Mouse (Mus musculus) limb, embryonic 10.5 days (tissue): ENCODE data around the gene Ddah2. TPM values are rescaled to one million over a fixed set of nuclear protein-coding genes. Genes with fewer than 3 reads are reported as not detected.
A peak's percentile ranks its signal among the peaks of the same experiment; 100 is the strongest.

Source experiments
- DNase-seq: peaks from one replicate; pipeline ENCODE4 v3.0.0-alpha.2; 2017; ENCODE audit warnings: low spot score
- H3K27ac ChIP-seq: fragments of 300-500 bp; sonication (generic); 2 replicates; pipeline ENCODE4 v1.5.1; 2016; ENCODE audit warnings: mild to moderate bottlenecking
- H3K27me3 ChIP-seq: fragments of 300-500 bp; sonication (generic); 2 replicates; pipeline ENCODE4 v1.6.1; 2016; ENCODE audit warnings: low read depth, mild to moderate bottlenecking; ENCODE audit not compliant: poor library complexity, severe bottlenecking
- H3K36me3 ChIP-seq: fragments of 300-500 bp; sonication (generic); 2 replicates; pipeline ENCODE4 v1.6.1; 2016; ENCODE audit warnings: mild to moderate bottlenecking, moderate library complexity
- H3K4me1 ChIP-seq: fragments of 300-500 bp; sonication (generic); 2 replicates; pipeline ENCODE4 v1.6.1; 2016
- H3K4me3 ChIP-seq: fragments of 300-500 bp; sonication (generic); 2 replicates; pipeline ENCODE4 v1.5.1; 2016; ENCODE audit warnings: mild to moderate bottlenecking, moderate library complexity
- H3K9me3 ChIP-seq: fragments of 300-500 bp; sonication (generic); replicated peaks from 2 replicates; pipeline ENCODE4 v1.6.1; 2016; ENCODE audit warnings: mild to moderate bottlenecking
- WGBS: fragments of 180-500 bp; shearing (Covaris S2); methylation state at CpG from one replicate; pipeline ENCODE4 v1.1.7; 2016; 5-methylcytosine and 5-hydroxymethylcytosine counted together
- polyA plus RNA-seq: library from polyadenylated mRNA; unstranded; fragments of >200 nt; fragmentation: Nextera tagmentation; extraction: Ambion mirVana; gene quantifications from 2 replicates; pipeline ENCODE4 v1.2.1, GENCODE M21; 2016

Ddah2 gene
- polyA plus RNA-seq, 1 experiment from 2014 or later, result 568 TPM

DNA sequence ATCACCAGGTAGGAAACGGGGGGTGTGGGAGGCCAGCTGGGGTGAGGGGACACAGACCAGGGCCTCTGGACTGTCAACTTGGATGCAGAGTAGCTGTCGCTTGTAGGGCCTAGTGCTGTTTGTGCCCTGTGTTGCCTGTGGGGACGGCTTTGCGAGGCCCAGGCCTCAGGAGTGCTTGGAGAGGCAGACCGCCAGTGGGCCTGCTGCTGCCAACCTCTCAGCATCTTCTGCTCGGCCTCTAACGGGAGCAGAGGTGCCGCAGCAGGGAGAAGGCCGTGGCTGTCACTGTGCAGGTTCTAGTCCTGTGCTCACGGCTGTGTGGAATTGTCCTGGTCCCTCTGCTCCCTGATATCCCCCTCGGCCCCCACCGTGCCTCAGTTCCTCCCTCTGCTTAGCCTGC is 37.8 kb downstream of the Ddah2 start:
- H3K9me3 ChIP-seq, result no peaks in the 10 kb centered on the region
- DNase-seq, result no peak
- peaks cover 95% of the 10 kb centered on the region for H3K36me3 ChIP-seq
- 0 out of 2 replicates have a peak overlapping the region, but pooled peaks have one; percentile 33 for H3K27ac ChIP-seq
- 89% methylated on average over 12 of the region's 12 CpGs for WGBS
- no peaks in the 10 kb centered on the region for H3K4me1 ChIP-seq
- H3K4me3 ChIP-seq, result no peak overlapping the region
- H3K27me3 ChIP-seq, result no peaks in the 10 kb centered on the region

DNA sequence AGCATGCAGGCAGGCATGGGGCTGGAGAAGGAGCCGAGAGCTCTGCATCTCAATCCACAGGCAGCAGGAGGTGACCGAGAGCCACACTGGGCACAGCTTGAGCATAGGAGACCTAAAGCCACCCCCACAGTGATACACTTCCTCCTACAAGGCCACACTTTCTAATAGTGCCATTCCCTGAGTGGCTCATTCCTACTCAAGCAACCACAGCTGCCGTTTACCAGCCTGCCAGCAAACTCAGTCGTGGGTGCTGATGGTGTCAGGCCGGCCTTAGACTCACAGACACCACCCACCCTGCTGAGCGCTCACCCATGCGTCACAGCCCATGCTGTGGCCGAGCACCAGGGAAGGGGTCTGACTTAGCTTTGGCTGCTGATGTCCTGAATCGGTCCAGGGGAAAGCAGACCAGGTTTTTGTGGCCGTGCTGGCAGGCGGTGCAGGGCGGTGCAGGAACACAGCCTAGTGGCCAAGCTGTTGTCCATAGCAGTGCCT is 38.4 kb downstream of the Ddah2 start:
- peaks cover 95% of the 10 kb centered on the region for H3K36me3 ChIP-seq
- no peaks in the 10 kb centered on the region for H3K27me3 ChIP-seq
- no peak overlapping the region for H3K4me3 ChIP-seq
- 88% methylated on average over 12 of the region's 12 CpGs for WGBS
- 0 out of 2 replicates have a peak overlapping the region, but pooled peaks have one; percentile 33 for H3K27ac ChIP-seq
- no peaks in the 10 kb centered on the region for H3K4me1 ChIP-seq
- no peak for DNase-seq
- H3K9me3 ChIP-seq, result no peaks in the 10 kb centered on the region

DNA sequence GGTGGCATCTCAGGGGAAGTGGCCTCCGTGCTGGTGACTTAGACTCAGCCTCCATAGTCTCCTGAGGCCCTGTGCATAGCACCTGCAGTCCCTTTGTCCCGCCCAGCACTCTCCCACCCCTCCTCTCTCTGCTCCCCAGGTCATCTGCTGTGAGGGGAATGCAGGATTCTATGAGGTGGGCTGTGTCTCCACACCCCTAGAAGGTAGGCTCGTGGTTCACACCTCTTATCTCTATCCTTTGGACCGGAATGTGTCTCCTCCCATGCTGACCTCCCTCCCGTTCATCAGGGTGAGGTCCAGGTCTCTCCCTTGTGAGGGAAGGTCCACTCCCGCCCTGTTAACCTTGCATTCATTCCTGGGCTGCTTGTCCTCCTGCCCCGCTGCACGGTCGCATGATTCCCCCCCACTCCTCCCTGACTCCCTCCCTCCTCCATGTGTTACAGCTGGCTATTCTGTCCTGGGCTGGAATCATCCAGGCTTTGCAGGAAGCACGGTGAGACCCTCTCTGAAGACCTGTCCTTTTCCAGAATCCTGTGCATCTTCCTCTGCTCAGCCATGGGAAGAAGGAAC is 41.4 kb downstream of the Ddah2 start:
- Histone ChIP-seq H3K4me1 (no peaks in the 10 kb centered on the region), H3K9me3 (no peaks in the 10 kb centered on the region), H3K27ac (no peak overlapping the region), H3K27me3 (no peaks in the 10 kb centered on the region), H3K4me3 (no peak overlapping the region), H3K36me3 (peaks cover 89% of the 10 kb centered on the region)
- WGBS, result 77% methylated on average over 10 of the region's 10 CpGs
- no peak for DNase-seq

DNA sequence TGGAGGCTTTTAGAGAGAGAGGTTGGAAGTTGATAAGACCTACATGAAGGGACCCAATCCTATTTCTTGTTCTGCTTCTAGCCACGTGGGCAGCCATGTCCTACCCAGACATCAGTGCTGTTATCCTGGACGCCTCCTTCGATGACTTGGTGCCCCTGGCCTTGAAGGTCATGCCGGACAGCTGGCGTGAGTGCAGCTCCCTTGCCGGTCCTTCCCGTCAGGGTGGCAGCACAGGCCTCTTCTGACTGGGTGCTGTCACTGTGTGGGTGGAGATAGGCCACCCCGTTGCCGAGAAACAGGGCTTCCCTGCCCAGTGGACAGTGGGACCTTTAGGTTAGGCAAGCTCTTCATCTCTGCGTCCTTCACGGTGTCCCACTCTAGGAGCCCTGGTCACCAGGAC is 42.3 kb downstream of the Ddah2 start:
- Histone ChIP-seq H3K27me3 (no peaks in the 10 kb centered on the region), H3K27ac (no peak overlapping the region), H3K4me1 (peaks cover 8% of the 10 kb centered on the region; the same call in 1 of the 2 replicates), H3K9me3 (no peaks in the 10 kb centered on the region), H3K4me3 (no peak overlapping the region), H3K36me3 (peaks cover 81% of the 10 kb centered on the region)
- WGBS, result 91% methylated on average over 11 of the region's 11 CpGs
- no peak for DNase-seq

DNA sequence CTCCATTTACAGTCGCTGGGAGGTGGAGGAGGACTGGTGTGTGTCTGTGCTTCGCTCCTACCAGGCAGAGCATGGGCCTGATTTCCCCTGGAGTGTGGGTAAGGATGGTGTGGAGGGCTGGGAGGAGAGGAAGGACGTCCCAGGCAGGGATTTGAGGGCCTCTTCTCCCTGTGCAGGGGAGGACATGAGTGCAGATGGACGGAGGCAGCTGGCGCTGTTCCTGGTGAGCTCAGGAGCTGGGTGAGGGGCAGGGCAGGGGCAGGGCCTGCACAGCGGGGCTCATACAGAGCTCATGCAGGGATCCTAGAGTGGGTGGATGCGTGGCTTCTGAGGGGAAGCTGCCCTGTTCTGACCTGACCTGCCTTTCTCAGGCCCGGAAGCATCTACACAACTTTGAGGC is 43.5 kb downstream of the Ddah2 start:
- WGBS, result 79% methylated on average over 8 of the region's 8 CpGs
- Histone ChIP-seq H3K27me3 (no peaks in the 10 kb centered on the region), H3K4me1 (peaks cover 8% of the 10 kb centered on the region; the same call in 1 of the 2 replicates), H3K4me3 (no peak overlapping the region), H3K9me3 (no peaks in the 10 kb centered on the region), H3K36me3 (peaks cover 70% of the 10 kb centered on the region), H3K27ac (no peak overlapping the region)
- no peak for DNase-seq

DNA sequence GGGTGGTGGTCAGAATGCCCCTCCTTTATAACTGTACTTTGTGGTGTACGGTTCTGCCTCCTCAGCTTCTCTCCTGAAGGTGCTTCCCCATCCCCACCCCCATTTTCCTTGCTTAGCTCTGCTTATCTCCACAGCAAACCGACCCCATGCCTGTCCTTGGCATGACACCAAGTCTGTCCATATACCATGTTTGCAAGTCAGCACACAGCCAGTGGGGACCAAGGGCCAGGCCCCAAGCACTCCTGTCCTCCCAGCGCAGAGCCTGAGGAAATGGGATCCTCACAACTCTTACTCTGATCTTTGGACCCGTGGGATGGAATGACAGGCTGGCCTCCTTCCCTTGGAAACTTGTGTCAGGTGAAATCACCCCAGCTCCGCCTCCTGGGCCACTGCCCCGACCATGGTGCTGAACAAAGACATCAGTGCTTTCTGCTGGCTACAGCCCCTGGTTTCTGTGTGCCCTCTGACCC is 44.4 kb downstream of the Ddah2 start:
- peaks cover 61% of the 10 kb centered on the region for H3K36me3 ChIP-seq
- H3K9me3 ChIP-seq, result no peaks in the 10 kb centered on the region
- DNase-seq, result no peak
- H3K4me1 ChIP-seq, result peaks cover 8% of the 10 kb centered on the region; the same call in 1 of the 2 replicates
- H3K27ac ChIP-seq, result no peak overlapping the region
- no peak overlapping the region for H3K4me3 ChIP-seq
- H3K27me3 ChIP-seq, result no peaks in the 10 kb centered on the region
- 72% methylated on average over 6 of the region's 6 CpGs for WGBS

DNA sequence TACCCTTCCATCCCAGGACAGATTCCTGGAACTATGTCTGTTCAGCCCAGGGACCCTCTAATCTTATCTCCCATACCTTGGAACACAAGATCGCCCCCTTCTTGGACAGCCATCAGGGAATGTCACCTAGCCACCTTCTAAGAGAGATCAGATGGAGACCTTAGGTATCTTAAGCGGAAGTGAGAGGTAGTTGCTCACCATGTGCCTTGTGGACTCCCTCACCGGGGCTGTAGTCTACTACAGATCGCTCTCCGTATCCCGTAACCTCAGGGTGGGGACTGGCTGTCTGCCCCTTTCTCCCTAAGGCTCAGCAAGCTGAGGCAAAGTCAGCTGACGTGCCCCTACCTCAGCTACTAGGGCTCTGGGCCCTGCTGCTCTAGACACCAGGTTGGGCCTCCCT is 45.2 kb downstream of the Ddah2 start:
- H3K27me3 ChIP-seq, result no peaks in the 10 kb centered on the region
- H3K9me3 ChIP-seq, result no peaks in the 10 kb centered on the region
- no peak overlapping the region for H3K4me3 ChIP-seq
- H3K36me3 ChIP-seq, result peaks cover 53% of the 10 kb centered on the region
- no peak overlapping the region for H3K27ac ChIP-seq
- WGBS, result 92% methylated on average over 7 of the region's 7 CpGs
- peaks cover 8% of the 10 kb centered on the region; the same call in 1 of the 2 replicates for H3K4me1 ChIP-seq
- no peak for DNase-seq

DNA sequence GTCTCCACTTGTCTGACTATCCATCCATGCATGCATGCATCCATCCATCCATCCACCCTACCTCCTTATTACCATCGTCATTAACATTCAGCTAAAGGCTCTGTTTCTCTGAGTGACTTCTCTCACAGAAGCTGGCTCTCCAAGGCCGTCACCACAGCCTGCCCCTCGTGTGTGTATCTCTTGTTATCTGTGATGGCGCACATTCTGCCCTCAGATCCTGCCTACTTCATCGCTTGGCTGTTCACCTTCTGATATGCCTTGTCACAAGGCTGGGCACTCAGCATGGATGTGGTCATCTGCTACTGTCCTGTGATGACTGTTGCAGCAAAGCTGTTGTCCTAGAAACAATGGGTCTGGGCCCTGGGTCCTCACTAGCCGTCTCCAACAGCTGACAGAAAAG is 45.9 kb downstream of the Ddah2 start:
- peaks cover 8% of the 10 kb centered on the region; the same call in 1 of the 2 replicates for H3K4me1 ChIP-seq
- no peaks in the 10 kb centered on the region for H3K27me3 ChIP-seq
- no peaks in the 10 kb centered on the region for H3K9me3 ChIP-seq
- H3K27ac ChIP-seq, result no peak overlapping the region
- DNase-seq, result no peak
- H3K4me3 ChIP-seq, result no peak overlapping the region
- H3K36me3 ChIP-seq, result peaks cover 47% of the 10 kb centered on the region
- WGBS, result 83% methylated on average over 6 of the region's 6 CpGs

DNA sequence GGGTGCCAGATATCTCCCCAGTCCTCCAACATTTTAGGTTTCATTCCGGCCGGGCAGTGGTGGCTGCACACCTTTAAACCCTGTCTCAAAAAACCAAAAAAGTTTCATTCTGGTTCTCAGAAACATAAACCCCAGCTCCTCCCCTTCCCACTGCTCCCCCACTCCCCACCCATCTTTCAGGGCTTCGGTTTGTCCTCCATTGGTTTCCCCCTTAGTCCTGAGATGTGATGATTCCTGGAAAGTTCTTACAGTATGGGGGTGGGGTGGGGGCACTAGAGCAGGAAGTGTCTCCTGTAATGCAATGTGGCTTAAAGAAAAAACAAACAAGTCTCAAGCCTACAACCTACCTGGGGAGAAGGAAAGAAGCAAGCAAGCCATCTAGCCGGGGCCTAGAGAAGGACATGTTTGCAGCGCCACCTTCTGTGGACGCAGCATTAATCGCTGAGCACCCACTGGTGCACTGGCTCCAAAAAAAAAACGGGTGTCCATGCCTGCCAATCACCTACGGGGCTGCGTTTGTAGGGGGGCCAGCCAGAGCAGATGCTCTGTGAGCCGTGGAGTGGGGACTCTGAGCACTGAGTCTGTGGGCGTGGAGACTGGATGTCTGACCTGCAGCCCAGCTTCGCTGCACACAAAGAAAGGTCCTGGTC is 47.0 kb downstream of the Ddah2 start:
- Histone ChIP-seq H3K4me3 (peak overlapping the region; percentile 13; the same call in 1 of the 2 replicates), H3K27ac (no peak overlapping the region), H3K27me3 (no peaks in the 10 kb centered on the region), H3K36me3 (peaks cover 35% of the 10 kb centered on the region), H3K9me3 (no peaks in the 10 kb centered on the region), H3K4me1 (peaks cover 8% of the 10 kb centered on the region; the same call in 1 of the 2 replicates)
- 35% methylated on average over 13 of the region's 13 CpGs for WGBS
- peak; percentile 40 for DNase-seq

DNA sequence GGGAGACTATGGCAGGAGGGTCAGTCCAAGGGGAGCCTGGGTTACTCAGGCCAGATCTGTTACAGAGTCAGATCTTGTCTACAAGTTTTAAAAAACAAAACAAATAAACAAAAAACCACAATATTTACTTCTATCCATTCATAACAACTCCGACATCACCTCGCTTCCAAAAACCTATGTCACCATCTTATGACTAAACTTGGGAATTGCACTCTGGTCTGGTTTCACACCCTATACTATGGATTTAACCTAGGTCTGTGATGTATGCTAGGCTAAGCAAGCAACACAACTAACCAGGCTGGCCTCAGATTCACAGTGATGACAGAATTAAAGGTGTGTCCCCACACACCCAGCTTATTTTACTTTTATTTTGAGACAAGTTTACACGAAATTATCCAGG is 47.7 kb downstream of the Ddah2 start:
- DNase-seq, result no peak
- no peak overlapping the region for H3K27ac ChIP-seq
- H3K9me3 ChIP-seq, result no peaks in the 10 kb centered on the region
- H3K4me3 ChIP-seq, result no peak overlapping the region
- H3K4me1 ChIP-seq, result peaks cover 8% of the 10 kb centered on the region; the same call in 1 of the 2 replicates
- whole genome bisulfite sequencing, result 80% methylated on average over 3 of the region's 3 CpGs
- peaks cover 29% of the 10 kb centered on the region for H3K36me3 ChIP-seq
- no peaks in the 10 kb centered on the region for H3K27me3 ChIP-seq

DNA sequence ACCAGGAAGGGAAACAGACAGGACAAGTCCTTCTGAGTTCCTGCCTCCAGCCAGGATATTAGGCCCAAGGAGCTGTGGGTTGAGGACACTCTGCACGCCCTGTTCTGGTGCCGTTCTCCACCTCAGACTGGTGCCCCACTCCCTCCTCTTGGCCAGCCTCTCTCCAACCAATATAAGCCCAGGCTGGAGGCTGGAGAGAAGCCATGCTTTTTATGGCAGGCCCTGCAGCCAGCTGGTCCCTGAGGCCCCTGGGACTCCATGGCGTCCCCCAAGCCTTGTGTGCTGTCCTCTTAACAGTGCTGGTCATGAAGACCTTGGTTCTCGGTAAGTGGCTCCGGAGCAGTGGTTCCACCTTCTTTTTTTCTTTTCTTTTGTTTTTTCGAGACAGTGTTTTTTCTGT is 49.3 kb downstream of the Ddah2 start, which contains the start of gene Ly6g5c:
TSS of gene Ly6g5c (plus strand) at position 183 of the 400 bp plus-strand sequence.
- H3K27me3 ChIP-seq, result no peaks in the 10 kb centered on the region
- no peak for DNase-seq
- H3K27ac ChIP-seq, result no peak within 1 kb of the TSS
- H3K4me3 ChIP-seq, result no peak within 1 kb of the TSS
- H3K36me3 ChIP-seq, result peaks cover 13% of the 10 kb centered on the region
- no peaks in the 10 kb centered on the region for H3K9me3 ChIP-seq
- peaks cover 8% of the 10 kb centered on the region; the same call in 1 of the 2 replicates for H3K4me1 ChIP-seq
- WGBS, result 87% methylated on average over 6 of the region's 6 CpGs
